Mouse (Mus musculus) brain, adult 2 months (tissue): ENCODE measurements at regions not wholly inside any gene's neighbourhood (a gene's known extent, or its start where the extent isn't known, plus 50 kb on each side); places are given as distances from the start of the nearest gene placed in this dataset.
A peak's percentile ranks its signal among the peaks of the same experiment; 100 is the strongest.

Experiments
- DNase-seq: peaks from one replicate; pipeline ENCODE4 v3.0.0; 2011; ENCODE audit warnings: low read depth, low spot score

- no peak for DNase-seq
These were observed 56.6 kb downstream of the Olig3 start for GRCm38 (mm10) chr10:19412926-19413325.

GRCm38 (mm10) chr10:19413935-19414334 is 57.6 kb downstream of the Olig3 start:
- DNase-seq, result no peak

GRCm38 (mm10) chr10:19414834-19415233 is 58.5 kb downstream of the Olig3 start:
- no peak for DNase-seq

- no peak for DNase-seq
These were observed 67.7 kb downstream of the Olig3 start for GRCm38 (mm10) chr10:19424030-19424429.

GRCm38 (mm10) chr10:19424961-19425360 is 68.6 kb downstream of the Olig3 start:
- DNase-seq, result no peak

GRCm38 (mm10) chr10:19426835-19427234 is 70.5 kb downstream of the Olig3 start:
- no peak for DNase-seq

GRCm38 (mm10) chr10:19432515-19432914 is 76.2 kb downstream of the Olig3 start:
- no peak for DNase-seq

GRCm38 (mm10) chr10:19434661-19435060 is 78.3 kb downstream of the Olig3 start:
- no peak for DNase-seq

- no peak for DNase-seq
These were observed 85.5 kb downstream of the Olig3 start for GRCm38 (mm10) chr10:19441807-19442206.

- DNase-seq, result no peak
These were observed 87.2 kb downstream of the Olig3 start for GRCm38 (mm10) chr10:19443516-19443915.

- no peak for DNase-seq
These were observed 92.7 kb downstream of the Olig3 start for GRCm38 (mm10) chr10:19448838-19449559.

- no peak for DNase-seq
These were observed 102.7 kb downstream of the Olig3 start for GRCm38 (mm10) chr10:19459053-19459452.

- no peak for DNase-seq
These were observed 103.4 kb downstream of the Olig3 start for GRCm38 (mm10) chr10:19459709-19460108.

GRCm38 (mm10) chr10:19460164-19460563 is 103.8 kb downstream of the Olig3 start:
- no peak for DNase-seq

GRCm38 (mm10) chr10:19463800-19464199 is 107.5 kb downstream of the Olig3 start:
- DNase-seq, result no peak

- no peak for DNase-seq
These were observed 108.2 kb downstream of the Olig3 start for GRCm38 (mm10) chr10:19464504-19464903.

- peak; percentile 54 for DNase-seq
These were observed 115.2 kb downstream of the Olig3 start for GRCm38 (mm10) chr10:19471349-19472040.

- DNase-seq, result peak; percentile 4
These were observed 115.7 kb downstream of the Olig3 start for GRCm38 (mm10) chr10:19472066-19472465.

GRCm38 (mm10) chr10:19472949-19473535 is 116.7 kb downstream of the Olig3 start:
- no peak for DNase-seq

- DNase-seq, result no peak
These were observed 106.1 kb upstream of the Ifngr1 start for GRCm38 (mm10) chr10:19485537-19486135.

GRCm38 (mm10) chr10:19490500-19490899 is 101.2 kb upstream of the Ifngr1 start:
- DNase-seq, result no peak
